Mouse (Mus musculus): ENCODE data around the gene Dad1. TPM values are rescaled to one million over a fixed set of nuclear protein-coding genes. Genes with fewer than 3 reads are reported as not detected.

Gene Dad1
- total and polyA plus RNA-seq, 3 experiments, result 186 to 320 TPM; not detected in 1

- Histone ChIP-seq H3K4me3 (ENCODE audit: control insufficient read depth in 1 of 2, insufficient read depth in 1 of 2, low read depth in 2 of 2, low read length in 2 of 2) (peak overlapping the region; percentile 13 to 41; a peak in 2 of 4 replicates), H3K4me1 (ENCODE audit: control insufficient read depth in 1 of 2, insufficient read depth in 2 of 2, low read length in 2 of 2) (peaks cover 0 to 5% of the 10 kb centered on the region in 2 experiments; a peak in 2 of 4 replicates), H3K27me3 (ENCODE audit: control insufficient read depth in 1 of 2, insufficient read depth in 2 of 2, low read length in 2 of 2) (no peaks in the 10 kb centered on the region), H3K79me2 (ENCODE audit: control insufficient read depth, insufficient read depth, low read length, poor library complexity) (no peaks in the 10 kb centered on the region), H3K9ac (ENCODE audit: control insufficient read depth, low read depth, low read length, poor library complexity, severe bottlenecking) (no peak overlapping the region; the same call in 1 of the 2 replicates), H3K36me3 (ENCODE audit: control insufficient read depth in 1 of 2, insufficient read depth in 2 of 2, low read length in 2 of 2) (peaks cover 0 to 1% of the 10 kb centered on the region in 2 experiments; a peak in 1 of 4 replicates), H3K9me3 (replicated peaks; ENCODE audit: insufficient read depth, low read length) (no peaks in the 10 kb centered on the region), H3K27ac (ENCODE audit: control insufficient read depth, low read depth, low read length) (peak overlapping the region; percentile 7; the same call in 1 of the 2 replicates)
- no peak for TF ChIP-seq NELFE (IDR thresholded peaks at IDR 0.05; ENCODE audit: low read depth, low read length)
- TF ChIP-seq KAT2A (conservative IDR thresholded peaks at IDR 0.05; ENCODE audit: low read depth, low read length), result 0 out of 2 replicates have a peak, but pooled peaks have one; percentile 20
- no peak for TF ChIP-seq POLR2A (IDR thresholded peaks at IDR 0.05; ENCODE audit: control insufficient read depth in 1 of 2, insufficient read depth in 1 of 2, low read depth in 1 of 2, low read length in 2 of 2, poor library complexity in 1 of 2)
- TF ChIP-seq ELF1 (IDR thresholded peaks at IDR 0.05; ENCODE audit: low read depth, low read length), result no peak
- no peak for TF ChIP-seq CHD2 (IDR thresholded peaks at IDR 0.05; ENCODE audit: low read length)
- TF ChIP-seq BHLHE40 (IDR thresholded peaks at IDR 0.05; ENCODE audit: borderline replicate concordance, low read depth, low read length), result no peak
- no peak; the same call in 1 of the 2 replicates for TF ChIP-seq TCF12 (IDR thresholded peaks at IDR 0.05; ENCODE audit: low read depth, low read length)
- TF ChIP-seq TBP (IDR thresholded peaks at IDR 0.05; ENCODE audit: low read depth, low read length), result no peak
- peak; percentile 19; the same call in 1 of the 2 replicates for TF ChIP-seq SMC3 (IDR thresholded peaks at IDR 0.05; ENCODE audit: low read depth, low read length)
- TF ChIP-seq EP300 (IDR thresholded peaks at IDR 0.05; ENCODE audit: low read depth in 1 of 2, low read length in 2 of 2), result no peak
- TF ChIP-seq USF1 (IDR thresholded peaks at IDR 0.05; ENCODE audit: low read depth, low read length), result no peak
- TF ChIP-seq CHD1 (IDR thresholded peaks at IDR 0.05; ENCODE audit: low read depth, low read length), result no peak
- TF ChIP-seq NRF1 (IDR thresholded peaks at IDR 0.05; ENCODE audit: insufficient read depth, low read depth, low read length, poor library complexity, severe bottlenecking), result no peak
- TF ChIP-seq MAZ (IDR thresholded peaks at IDR 0.05; ENCODE audit: low read depth, low read length), result 0 out of 2 replicates have a peak, but pooled peaks have one; percentile 36
- no peak for TF ChIP-seq ZMIZ1 (IDR thresholded peaks at IDR 0.05; ENCODE audit: low read depth, low read length)
- TF ChIP-seq HCFC1 (IDR thresholded peaks at IDR 0.05; ENCODE audit: low read depth, low read length), result no peak
- TF ChIP-seq GABPA (IDR thresholded peaks at IDR 0.05; ENCODE audit: low read depth, low read length), result no peak
- no peak for TF ChIP-seq MAFK (IDR thresholded peaks at IDR 0.05; ENCODE audit: borderline replicate concordance, low read depth, low read length)
- no peak for TF ChIP-seq GATA1 (IDR thresholded peaks at IDR 0.05; ENCODE audit: low read depth, low read length)
- TF ChIP-seq ZKSCAN1 (IDR thresholded peaks at IDR 0.05; ENCODE audit: low read depth, low read length), result no peak
- 0 out of 2 replicates have a peak, but pooled peaks have one; percentile 28 for TF ChIP-seq ETS1 (IDR thresholded peaks at IDR 0.05; ENCODE audit: low read depth, low read length)
- peak; percentile 45; the same call in 1 of the 2 replicates for TF ChIP-seq SIN3A (IDR thresholded peaks at IDR 0.05; ENCODE audit: low read length)
- peak; percentile 79 for TF ChIP-seq RCOR1 (IDR thresholded peaks at IDR 0.05; ENCODE audit: low read depth, low read length)
- TF ChIP-seq MXI1 (IDR thresholded peaks at IDR 0.05; ENCODE audit: low read depth, low read length), result peak; percentile 46; the same call in 1 of the 2 replicates
- TF ChIP-seq E2F4 (IDR thresholded peaks at IDR 0.05; ENCODE audit: borderline replicate concordance, low read depth, low read length), result no peak
- DNase-seq (ENCODE audit: low read depth, low spot score), result peak; percentile 71
Observed at GRCm38 (mm10) chr14:54232811-54233558, 20.9 kb downstream of the Dad1 start.
